Mouse (Mus musculus) bone marrow macrophage, adult 2 months (primary cell): Measurements from ENCODE around the gene Tmem184a.

Experiments
- CTCF ChIP-seq: IDR thresholded peaks from 2 replicates; pipeline ENCODE4 v1.5.1; 2012; ENCODE audit warnings: low read depth, mild to moderate bottlenecking, low read length, moderate library complexity
- POLR2A ChIP-seq: IDR thresholded peaks from 2 replicates; pipeline ENCODE4 v1.6.1; 2012; ENCODE audit warnings: mild to moderate bottlenecking, low read depth, low read length, borderline replicate concordance

DNA sequence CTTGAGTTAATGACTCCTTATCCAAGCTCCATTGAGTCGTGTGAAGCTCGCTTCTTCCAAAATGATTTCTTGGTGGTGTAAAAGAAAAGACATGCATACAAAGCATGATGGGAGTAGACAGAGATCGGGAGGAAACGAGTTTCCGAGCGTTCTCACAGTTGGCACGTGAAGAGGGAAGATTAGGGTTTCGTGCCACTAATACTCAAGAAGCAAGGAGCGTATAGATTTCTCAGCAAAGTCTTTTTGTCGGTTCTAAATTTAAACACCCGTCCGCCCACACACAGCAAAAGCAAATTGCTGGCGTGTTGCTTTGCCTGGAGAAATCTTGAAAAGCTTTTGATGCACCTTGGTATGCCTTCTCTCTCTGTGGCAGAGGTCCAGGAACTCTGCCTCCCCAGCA lies 9.7 kb upstream of the Tmem184a start:
- TF ChIP-seq CTCF (no peak), POLR2A (no peak)
